In genomic region chr4:155959275-155959674, GRCm38 (mm10) we compare ENCODE assay signal across 7 mouse cellular contexts. TPM values are rescaled to one million over a fixed set of nuclear protein-coding genes. Genes with fewer than 3 reads are reported as not detected.
DNase-seq lines count a peak whose midpoint lies in the region; ATAC-seq and TF ChIP-seq lines count a peak whose summit lies in the region.

No protein-coding gene starts in this region.

- peak; percentile 80 for TF ChIP-seq CTCF in cerebellum, adult 2 months (IDR thresholded peaks at IDR 0.05; ENCODE audit: borderline replicate concordance, insufficient read depth, low read depth, low read length)
- TF ChIP-seq CTCF in left cerebral cortex, adult 2 months (IDR thresholded peaks at IDR 0.05) = peak; percentile 79

- H3K36me3 ChIP-seq in hindbrain, embryonic 15.5 days = peaks cover 45% of the 10 kb centered on the region
- peaks cover 64% of the 10 kb centered on the region for H3K36me3 ChIP-seq in midbrain, embryonic 10.5 days

- H3K4me3 ChIP-seq in cerebellum, adult 2 months (replicated peaks; ENCODE audit: insufficient read depth, low read depth, low read length) = no peak overlapping the region
- H3K4me3 ChIP-seq in hindbrain, embryonic 15.5 days = no peak overlapping the region
- H3K4me3 ChIP-seq in left cerebral cortex, adult 2 months = no peak overlapping the region
- H3K4me3 ChIP-seq in midbrain, embryonic 10.5 days = no peak overlapping the region

- H3K9me3 ChIP-seq in hindbrain, embryonic 15.5 days = no peaks in the 10 kb centered on the region
- no peaks in the 10 kb centered on the region for H3K9me3 ChIP-seq in midbrain, embryonic 10.5 days (replicated peaks)

- intact Hi-C loops in left cerebral cortex, adult 2 months (cut with DNase I) = no loop called here

- WGBS in cerebellum, adult 2 months = 5% methylated on average over 5 of the region's 5 CpGs
- whole genome bisulfite sequencing in hindbrain, embryonic 15.5 days = 9% methylated on average over 5 of the region's 5 CpGs
- WGBS in midbrain, embryonic 10.5 days = 10% methylated on average over 5 of the region's 5 CpGs

- peak; percentile 75 for DNase-seq in T-cell, adult 2 months (ENCODE audit: low spot score)
- peak; percentile 67 to 69 for DNase-seq in cerebellum, adult 2 months
- DNase-seq in frontal cortex, postnatal 14 days (ENCODE audit: low spot score in 2 of 2) = peak; percentile 47 to 67
- peak; percentile 58 to 71 for DNase-seq in left cerebral cortex, adult 2 months (ENCODE audit: extremely low spot score in 1 of 2, low spot score in 2 of 2)
- DNase-seq in midbrain, embryonic 10.5 days (ENCODE audit: low spot score) = peak; percentile 75
- DNase-seq in right cerebral cortex, postnatal 4 days = peak; percentile 75

- peak; percentile 60; the same call in 1 of the 2 replicates for ATAC-seq in hindbrain, embryonic 15.5 days (ENCODE audit: low FRiP score, low read depth)

- H3K4me2 ChIP-seq in hindbrain, embryonic 15.5 days = no peak overlapping the region

- H3K9ac ChIP-seq in hindbrain, embryonic 15.5 days = no peak overlapping the region

- H3K4me1 ChIP-seq in cerebellum, adult 2 months (ENCODE audit: control insufficient read depth, insufficient read depth, low read length) = peaks cover 20% of the 10 kb centered on the region; the same call in 1 of the 2 replicates
- peaks cover 11% of the 10 kb centered on the region for H3K4me1 ChIP-seq in hindbrain, embryonic 15.5 days (replicated peaks)
- H3K4me1 ChIP-seq in midbrain, embryonic 10.5 days = peaks cover 26% of the 10 kb centered on the region

- H3K27me3 ChIP-seq in cerebellum, adult 2 months (ENCODE audit: control insufficient read depth, insufficient read depth, low read length) = no peaks in the 10 kb centered on the region
- no peaks in the 10 kb centered on the region for H3K27me3 ChIP-seq in hindbrain, embryonic 15.5 days
- H3K27me3 ChIP-seq in midbrain, embryonic 10.5 days (ENCODE audit: low read depth, poor library complexity, severe bottlenecking) = no peaks in the 10 kb centered on the region

- no peak overlapping the region for H3K27ac ChIP-seq in cerebellum, adult 2 months (ENCODE audit: insufficient read depth, low read length)
- H3K27ac ChIP-seq in hindbrain, embryonic 15.5 days (replicated peaks) = no peak overlapping the region
- H3K27ac ChIP-seq in left cerebral cortex, adult 2 months = no peak overlapping the region
- no peak overlapping the region for H3K27ac ChIP-seq in midbrain, embryonic 10.5 days (replicated peaks)

- no peak for TF ChIP-seq POLR2A in cerebellum, adult 2 months (IDR thresholded peaks at IDR 0.05; ENCODE audit: borderline replicate concordance, insufficient read depth, low read length)

RNA-seq across cellular contexts. Expression of gene C1qtnf12, which starts 2.8 kb away (rescaled TPM):
- 16.8 and 22.1 TPM in 2 replicates for polyA plus RNA-seq in cerebellum, adult 2 months (2012; rRNA removed)
- 13.4 and 16.6 TPM in 2 replicates for polyA plus RNA-seq in hindbrain, embryonic 15.5 days (2015; fragmentation: Nextera tagmentation; extraction: Ambion mirVana)
- 10 to 100 TPM; 18.9 to 19.7 TPM for total RNA-seq in left cerebral cortex, adult 2 months (2021)
- polyA plus RNA-seq in midbrain, embryonic 10.5 days (2016; fragmentation: Nextera tagmentation; extraction: Ambion mirVana) = 18.9 and 23.8 TPM in 2 replicates

RNA-seq across cellular contexts. Expression of gene Ube2j2, which starts 15.6 kb away (rescaled TPM):
- 78.4 and 83.8 TPM in 2 replicates for polyA plus RNA-seq in cerebellum, adult 2 months (2012; rRNA removed)
- 104 and 115 TPM in 2 replicates for polyA plus RNA-seq in hindbrain, embryonic 15.5 days (2015; fragmentation: Nextera tagmentation; extraction: Ambion mirVana)
- 10 to 100 TPM; 70.3 to 80.5 TPM for total RNA-seq in left cerebral cortex, adult 2 months (2021)
- 152 and 161 TPM in 2 replicates for polyA plus RNA-seq in midbrain, embryonic 10.5 days (2016; fragmentation: Nextera tagmentation; extraction: Ambion mirVana)

RNA-seq across cellular contexts. Expression of gene B3galt6, which starts 33.2 kb away (rescaled TPM):
- 10.8 and 11.4 TPM in 2 replicates for polyA plus RNA-seq in cerebellum, adult 2 months (2012; rRNA removed)
- polyA plus RNA-seq in hindbrain, embryonic 15.5 days (2015; fragmentation: Nextera tagmentation; extraction: Ambion mirVana) = 33.1 and 35.9 TPM in 2 replicates
- total RNA-seq in left cerebral cortex, adult 2 months (2021) = 10 to 100 TPM in 1 of 2 experiments, 1 to 10 TPM in 1; 9.1 to 10.8 TPM
- polyA plus RNA-seq in midbrain, embryonic 10.5 days (2016; fragmentation: Nextera tagmentation; extraction: Ambion mirVana) = 14.0 and 15.3 TPM in 2 replicates

RNA-seq across cellular contexts. Expression of gene Sdf4, which starts 33.4 kb away (rescaled TPM):
- 136 and 142 TPM in 2 replicates for polyA plus RNA-seq in cerebellum, adult 2 months (2012; rRNA removed)
- polyA plus RNA-seq in hindbrain, embryonic 15.5 days (2015; fragmentation: Nextera tagmentation; extraction: Ambion mirVana) = 114 and 120 TPM in 2 replicates
- total RNA-seq in left cerebral cortex, adult 2 months (2021) = 100 to 1,000 TPM; 187 to 193 TPM
- polyA plus RNA-seq in midbrain, embryonic 10.5 days (2016; fragmentation: Nextera tagmentation; extraction: Ambion mirVana) = 131 and 138 TPM in 2 replicates

RNA-seq across cellular contexts. Expression of gene Tnfrsf4, which starts 54.4 kb away (rescaled TPM):
- 3.6 and 5.2 TPM in 2 replicates for polyA plus RNA-seq in cerebellum, adult 2 months (2012; rRNA removed)
- polyA plus RNA-seq in hindbrain, embryonic 15.5 days (2015; fragmentation: Nextera tagmentation; extraction: Ambion mirVana) = 0.64 and 0.73 TPM in 2 replicates
- 1 to 10 TPM; 1.7 to 2.4 TPM for total RNA-seq in left cerebral cortex, adult 2 months (2021)
- polyA plus RNA-seq in midbrain, embryonic 10.5 days (2016; fragmentation: Nextera tagmentation; extraction: Ambion mirVana) = 0.42 and 0.88 TPM in 2 replicates
